ENCODE assay signal across 8 mouse cellular contexts in genomic region chr7:5051193-5052192, GRCm38 (mm10). TPM values are rescaled to one million over a fixed set of nuclear protein-coding genes. Genes with fewer than 3 reads are reported as not detected.
DNase-seq lines count a peak whose midpoint lies in the region; ATAC-seq lines count a peak whose summit lies in the region.

Gene Zfp580, plus strand, starts transcription at chr7:5051538.

- peaks cover 47% of the 10 kb centered on the region for H3K27me3 ChIP-seq in embryonic facial prominence, embryonic 12.5 days
- peaks cover 41% of the 10 kb centered on the region for H3K27me3 ChIP-seq in limb, embryonic 15.5 days
- peaks cover 15% of the 10 kb centered on the region for H3K27me3 ChIP-seq in midbrain, embryonic 16.5 days (ENCODE audit: control insufficient read depth, insufficient read depth, low read depth, low read length)

- H3K36me3 ChIP-seq in embryonic facial prominence, embryonic 12.5 days, result no peaks in the 10 kb centered on the region
- no peaks in the 10 kb centered on the region for H3K36me3 ChIP-seq in limb, embryonic 15.5 days
- H3K36me3 ChIP-seq in midbrain, embryonic 16.5 days (ENCODE audit: control insufficient read depth, insufficient read depth, low read length), result no peaks in the 10 kb centered on the region

- peak within 1 kb of the TSS; percentile 87 for H3K9ac ChIP-seq in embryonic facial prominence, embryonic 12.5 days
- peak within 1 kb of the TSS; percentile 78 for H3K9ac ChIP-seq in limb, embryonic 15.5 days
- H3K9ac ChIP-seq in midbrain, embryonic 16.5 days (ENCODE audit: low read depth, low read length), result peak within 1 kb of the TSS; percentile 95

- peak; percentile 71 for ATAC-seq in embryonic facial prominence, embryonic 12.5 days (ENCODE audit: insufficient number of reproducible peaks, insufficient read depth, low FRiP score, low TSS enrichment)
- peak; percentile 65; the same call in 1 of the 2 replicates for ATAC-seq in limb, embryonic 15.5 days (ENCODE audit: insufficient number of reproducible peaks, low FRiP score, low TSS enrichment, low read depth)
- ATAC-seq in midbrain, embryonic 16.5 days, result peak; percentile 79

- no peaks in the 10 kb centered on the region for H3K9me3 ChIP-seq in embryonic facial prominence, embryonic 12.5 days
- H3K9me3 ChIP-seq in limb, embryonic 15.5 days, result no peaks in the 10 kb centered on the region
- no peaks in the 10 kb centered on the region for H3K9me3 ChIP-seq in midbrain, embryonic 16.5 days (replicated peaks; ENCODE audit: control insufficient read depth, low read length, poor library complexity, severe bottlenecking)

- H3K4me1 ChIP-seq in embryonic facial prominence, embryonic 12.5 days, result peaks cover 22% of the 10 kb centered on the region
- H3K4me1 ChIP-seq in limb, embryonic 15.5 days, result peaks cover 44% of the 10 kb centered on the region
- H3K4me1 ChIP-seq in midbrain, embryonic 16.5 days (ENCODE audit: control insufficient read depth, insufficient read depth, low read length), result peaks cover 50% of the 10 kb centered on the region

- WGBS in embryonic facial prominence, embryonic 12.5 days, result 1% methylated on average over 65 of the region's 65 CpGs
- WGBS in limb, embryonic 15.5 days, result under 1% methylated on average over 65 of the region's 65 CpGs
- under 1% methylated on average over 52 of the region's 65 CpGs for WGBS in midbrain, embryonic 16.5 days

- H3K4me3 ChIP-seq in embryonic facial prominence, embryonic 12.5 days, result peak within 1 kb of the TSS; percentile 84
- H3K4me3 ChIP-seq in limb, embryonic 15.5 days, result peak within 1 kb of the TSS; percentile 79
- peak within 1 kb of the TSS; percentile 79 for H3K4me3 ChIP-seq in midbrain, embryonic 16.5 days (ENCODE audit: low read depth, low read length)

- peak within 1 kb of the TSS; percentile 74 for H3K27ac ChIP-seq in embryonic facial prominence, embryonic 12.5 days
- peak within 1 kb of the TSS; percentile 80 for H3K27ac ChIP-seq in limb, embryonic 15.5 days
- H3K27ac ChIP-seq in midbrain, embryonic 16.5 days (ENCODE audit: low read length), result peak within 1 kb of the TSS; percentile 93

- DNase-seq in 3134 (ENCODE audit: extremely low read depth, insufficient read length, low spot score), result peak; percentile 79
- DNase-seq in adrenal gland, adult 8-10 months, result peak; percentile 56
- DNase-seq in heart, adult 8-10 months (ENCODE audit: low spot score), result peak; percentile 64
- DNase-seq in kidney, adult 8-10 months, result peak; percentile 42 to 56
- peak; percentile 55 to 81 for DNase-seq in spleen, postnatal 4 days (ENCODE audit: low spot score in 2 of 2)

- peak within 1 kb of the TSS; percentile 86 for H3K4me2 ChIP-seq in embryonic facial prominence, embryonic 12.5 days (replicated peaks)
- H3K4me2 ChIP-seq in limb, embryonic 15.5 days, result peak within 1 kb of the TSS; percentile 82
- peak within 1 kb of the TSS; percentile 71 for H3K4me2 ChIP-seq in midbrain, embryonic 16.5 days (ENCODE audit: low read length)

RNA-seq across cellular contexts. Expression of gene Zfp580, which starts in this region (rescaled TPM):
- 1 to 10 TPM; 5.4 to 9.7 (median 8.5) TPM for total RNA-seq in adrenal gland, adult 8-10 months (2022)
- 36.4 and 41.8 TPM in 2 replicates for polyA plus RNA-seq in embryonic facial prominence, embryonic 12.5 days (2016; fragmentation: Nextera tagmentation; extraction: Ambion mirVana)
- total RNA-seq in heart, adult 8-10 months (2022), result 1 to 10 TPM; 3.2 to 4.4 (median 4.0) TPM
- polyA plus RNA-seq in limb, embryonic 15.5 days (2015; fragmentation: Nextera tagmentation; extraction: Ambion mirVana), result 32.0 and 33.8 TPM in 2 replicates
- 101 and 117 TPM in 2 replicates for polyA plus RNA-seq in midbrain, embryonic 16.5 days (2015; fragmentation: Nextera tagmentation; extraction: Ambion mirVana)

Comparison
In these comparisons a context has a peak if more than half of its experiments do, and no peak if none do; other contexts are left out.
1. Peak in every context shown above with its lines: DNase-seq, ATAC-seq, H3K4me3 ChIP-seq and H3K27ac ChIP-seq.